Mouse (Mus musculus): ENCODE results near the gene Gm5089. TPM values are rescaled to one million over a fixed set of nuclear protein-coding genes. Genes with fewer than 3 reads are reported as not detected.
A peak's percentile ranks its signal among the peaks of the same experiment; 100 is the strongest.

Gene Gm5089
- polyA plus RNA-seq (2014; fragmentation: Nextera tagmentation; extraction: Ambion mirVana), result not detected in 2 replicates

DNA sequence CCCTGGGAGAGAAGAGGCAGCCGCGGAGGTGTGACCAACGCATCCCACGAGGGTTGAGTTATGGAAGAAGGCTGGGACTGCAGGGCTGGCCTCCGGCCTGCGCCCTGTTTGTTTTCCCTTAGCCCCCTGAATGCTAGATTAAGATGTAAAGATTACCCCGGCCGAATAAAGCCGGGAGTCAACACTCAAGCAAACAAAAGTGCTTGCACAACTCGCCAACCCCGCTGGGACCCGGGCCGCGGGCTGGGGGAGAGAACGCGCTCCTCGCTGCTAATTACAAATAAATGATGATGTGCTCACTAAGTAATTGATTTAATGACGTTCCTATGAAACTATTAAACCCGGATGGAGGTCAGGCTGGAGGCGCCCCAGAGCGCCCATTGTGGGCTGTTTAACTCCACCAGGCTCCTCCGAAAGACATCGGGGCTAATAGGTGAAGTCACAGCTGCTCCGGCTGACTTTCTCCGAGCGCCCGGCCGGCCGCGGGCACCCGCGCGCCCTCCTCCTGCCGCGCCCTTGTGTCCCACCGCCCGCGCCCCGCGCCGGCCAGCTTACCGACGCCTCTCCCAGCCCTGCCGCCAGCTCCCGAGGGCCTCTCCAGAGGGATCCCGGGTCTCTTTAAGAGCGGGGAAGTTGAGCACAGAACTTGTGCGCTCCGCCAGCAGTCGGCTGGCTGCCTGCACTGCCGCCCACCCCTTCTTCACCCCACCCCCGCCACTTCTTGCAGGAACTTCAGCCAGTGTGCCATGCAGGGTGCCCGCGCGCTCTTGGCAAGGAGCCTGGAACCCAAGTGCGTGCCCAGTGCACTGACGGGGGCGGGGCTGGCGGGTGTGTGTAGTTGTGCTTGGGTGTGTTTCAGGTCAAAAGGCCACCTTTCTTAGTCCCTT, at the start of gene Gm5089:
TSS of gene Gm5089 (minus strand) at position 620 of the 887 bp plus-strand sequence.
- peak within 1 kb of the TSS; percentile 23; the same call in 1 of the 2 replicates for H3K4me3 ChIP-seq (ENCODE audit: low read depth, low read length)
- DNase-seq (ENCODE audit: low spot score), result peak; percentile 70
- 2% methylated on average over 59 of the region's 59 CpGs for WGBS

DNA sequence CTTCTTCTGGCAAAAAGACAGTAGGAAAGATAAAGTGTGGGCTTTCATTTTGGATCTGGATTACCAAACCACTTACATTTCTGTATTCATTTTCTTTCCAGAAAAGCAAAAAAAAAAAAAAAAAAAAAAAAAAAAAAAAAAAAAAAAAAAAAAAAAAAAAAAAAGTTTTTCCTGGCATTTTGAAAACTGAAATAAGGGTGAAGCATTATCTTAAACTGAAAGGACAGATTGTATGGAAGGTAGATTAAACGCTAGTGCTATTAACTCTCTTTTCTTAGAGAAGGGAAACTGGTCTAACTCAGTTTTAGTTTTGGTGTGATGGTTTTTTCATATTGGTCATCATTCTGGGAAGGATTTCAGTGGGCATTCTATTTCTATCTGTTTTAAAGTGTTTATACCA, 41.1 kb upstream of the Gm5089 start:
- Histone ChIP-seq H3K4me1 (replicated peaks; ENCODE audit: control insufficient read depth, insufficient read depth, low read length) (peaks cover 5% of the 10 kb centered on the region; the same call in 1 of the 2 replicates), H3K9ac (ENCODE audit: low read length) (no peak overlapping the region), H3K4me2 (ENCODE audit: low read length) (no peak overlapping the region), H3K36me3 (ENCODE audit: control insufficient read depth, insufficient read depth, low read length) (no peaks in the 10 kb centered on the region), H3K27ac (ENCODE audit: low read depth) (no peak overlapping the region), H3K27me3 (replicated peaks; ENCODE audit: control insufficient read depth, insufficient read depth, low read length) (peaks cover 66% of the 10 kb centered on the region), H3K9me3 (ENCODE audit: control insufficient read depth, low read length) (no peaks in the 10 kb centered on the region), H3K4me3 (ENCODE audit: low read depth, low read length) (no peak overlapping the region)
- 81% methylated on average over 1 of the region's 1 CpGs for WGBS
- DNase-seq (ENCODE audit: low spot score), result no peak
- no peak for ATAC-seq (replicated peaks; ENCODE audit: low FRiP score, low TSS enrichment, low read depth)

More for the DNA sequence above, at the start of gene Gm5089:
- peaks cover 87% of the 10 kb centered on the region for H3K27me3 ChIP-seq (replicated peaks; ENCODE audit: control insufficient read depth, insufficient read depth, low read length)
- no peak within 1 kb of the TSS for H3K9ac ChIP-seq (ENCODE audit: low read length)
- no peak within 1 kb of the TSS for H3K27ac ChIP-seq (ENCODE audit: low read depth)
- no peaks in the 10 kb centered on the region for H3K9me3 ChIP-seq (ENCODE audit: control insufficient read depth, low read length)
- peak within 1 kb of the TSS; percentile 46 for H3K4me2 ChIP-seq (ENCODE audit: low read length)
- 0 out of 2 replicates have a peak, but pooled peaks have one; percentile 17 for ATAC-seq (replicated peaks; ENCODE audit: low FRiP score, low TSS enrichment, low read depth)
- H3K36me3 ChIP-seq (ENCODE audit: control insufficient read depth, insufficient read depth, low read length), result no peaks in the 10 kb centered on the region
- peaks cover 2% of the 10 kb centered on the region; the same call in 1 of the 2 replicates for H3K4me1 ChIP-seq (replicated peaks; ENCODE audit: control insufficient read depth, insufficient read depth, low read length)

DNA sequence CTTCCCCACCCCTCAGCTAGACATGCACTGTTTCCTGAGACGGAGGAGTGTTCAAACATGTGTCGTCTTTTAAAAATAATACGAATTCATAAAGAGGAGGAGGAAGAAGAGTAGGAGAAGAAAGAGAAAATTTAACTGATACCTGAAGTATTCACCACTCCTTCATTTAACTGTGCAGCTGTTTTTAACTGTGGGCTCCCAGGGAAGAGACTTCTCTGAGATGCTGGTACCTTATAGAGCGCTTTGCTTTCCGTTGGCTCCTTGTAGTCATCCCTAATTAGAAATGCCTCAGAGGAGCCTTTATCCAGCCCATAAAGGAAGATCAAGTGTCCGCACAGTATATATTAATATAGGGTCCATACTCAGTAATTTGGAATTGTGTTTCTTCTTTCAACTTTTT, 40.6 kb upstream of the Gm5089 start:
- H3K36me3 ChIP-seq (ENCODE audit: control insufficient read depth, insufficient read depth, low read length), result no peaks in the 10 kb centered on the region
- 77% methylated on average over 6 of the region's 6 CpGs for WGBS
- no peak overlapping the region for H3K9ac ChIP-seq (ENCODE audit: low read length)
- H3K27ac ChIP-seq (ENCODE audit: low read depth), result no peak overlapping the region
- ATAC-seq (replicated peaks; ENCODE audit: low FRiP score, low TSS enrichment, low read depth) (no peak), DNase-seq (ENCODE audit: low spot score) (no peak)
- H3K4me2 ChIP-seq (ENCODE audit: low read length), result no peak overlapping the region
- no peak overlapping the region for H3K4me3 ChIP-seq (ENCODE audit: low read depth, low read length)
- peaks cover 71% of the 10 kb centered on the region for H3K27me3 ChIP-seq (replicated peaks; ENCODE audit: control insufficient read depth, insufficient read depth, low read length)
- H3K9me3 ChIP-seq (ENCODE audit: control insufficient read depth, low read length), result no peaks in the 10 kb centered on the region
- peaks cover 5% of the 10 kb centered on the region; the same call in 1 of the 2 replicates for H3K4me1 ChIP-seq (replicated peaks; ENCODE audit: control insufficient read depth, insufficient read depth, low read length)

DNA sequence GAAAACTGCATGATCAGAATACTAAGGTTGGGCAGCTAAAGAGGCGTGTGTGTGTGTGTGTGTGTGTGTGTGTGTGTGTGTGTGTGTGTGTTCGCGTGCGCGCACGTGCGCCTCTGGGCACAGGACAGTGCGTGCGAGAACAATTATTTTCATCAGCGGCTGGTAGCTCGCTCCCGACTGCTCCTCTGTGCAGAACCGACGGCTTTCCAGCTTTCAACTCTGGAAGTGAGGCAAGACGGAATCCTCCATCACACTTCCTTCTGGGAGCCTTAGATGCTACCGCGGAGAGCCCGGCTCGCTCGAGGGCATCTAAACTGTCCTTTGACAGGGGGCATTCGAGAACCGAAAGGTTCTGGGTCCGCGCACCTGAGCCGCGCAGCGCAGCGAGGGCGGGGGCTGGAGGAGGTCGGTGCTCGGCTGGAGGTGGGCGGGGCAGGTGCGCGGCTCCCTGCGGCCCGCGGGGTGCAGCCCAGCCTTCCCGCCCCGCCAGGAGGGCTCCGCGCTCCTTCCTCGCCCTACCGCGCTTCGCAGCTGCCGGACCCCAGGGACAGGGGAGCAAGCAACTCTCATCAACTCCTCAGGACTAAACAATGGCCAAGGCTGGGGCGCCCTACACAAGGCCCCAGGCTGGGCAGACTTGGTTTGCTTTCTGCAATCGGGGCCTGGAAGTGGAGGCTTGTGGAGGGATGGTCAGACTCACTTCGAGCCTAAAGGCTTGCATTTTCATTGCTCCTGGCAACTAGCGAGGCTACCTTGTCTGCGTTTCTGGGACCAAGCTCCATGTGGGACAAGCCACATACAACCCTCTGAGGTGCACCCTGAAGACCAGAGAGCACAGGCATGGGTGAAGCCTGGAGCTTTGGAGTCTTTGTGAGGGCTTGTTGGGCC, 39.8 kb upstream of the Gm5089 start, which contains the start of gene Gm10837:
TSS of gene Gm10837 (plus strand) at position 146 of the 888 bp plus-strand sequence.
- H3K9me3 ChIP-seq (ENCODE audit: control insufficient read depth, low read length), result no peaks in the 10 kb centered on the region
- ATAC-seq (replicated peaks; ENCODE audit: low FRiP score, low TSS enrichment, low read depth), result peak; percentile 72
- H3K4me2 ChIP-seq (ENCODE audit: low read length), result peak within 1 kb of the TSS; percentile 6; the same call in 1 of the 2 replicates
- whole genome bisulfite sequencing, result 2% methylated on average over 47 of the region's 51 CpGs
- H3K27me3 ChIP-seq (replicated peaks; ENCODE audit: control insufficient read depth, insufficient read depth, low read length), result peaks cover 76% of the 10 kb centered on the region
- H3K36me3 ChIP-seq (ENCODE audit: control insufficient read depth, insufficient read depth, low read length), result no peaks in the 10 kb centered on the region
- H3K4me1 ChIP-seq (replicated peaks; ENCODE audit: control insufficient read depth, insufficient read depth, low read length), result peaks cover 5% of the 10 kb centered on the region; the same call in 1 of the 2 replicates
- H3K9ac ChIP-seq (ENCODE audit: low read length), result no peak within 1 kb of the TSS
- H3K27ac ChIP-seq (ENCODE audit: low read depth), result no peak within 1 kb of the TSS
- peak; percentile 61 for DNase-seq (ENCODE audit: low spot score)
- H3K4me3 ChIP-seq (ENCODE audit: low read depth, low read length), result peak within 1 kb of the TSS; percentile 4; the same call in 1 of the 2 replicates

DNA sequence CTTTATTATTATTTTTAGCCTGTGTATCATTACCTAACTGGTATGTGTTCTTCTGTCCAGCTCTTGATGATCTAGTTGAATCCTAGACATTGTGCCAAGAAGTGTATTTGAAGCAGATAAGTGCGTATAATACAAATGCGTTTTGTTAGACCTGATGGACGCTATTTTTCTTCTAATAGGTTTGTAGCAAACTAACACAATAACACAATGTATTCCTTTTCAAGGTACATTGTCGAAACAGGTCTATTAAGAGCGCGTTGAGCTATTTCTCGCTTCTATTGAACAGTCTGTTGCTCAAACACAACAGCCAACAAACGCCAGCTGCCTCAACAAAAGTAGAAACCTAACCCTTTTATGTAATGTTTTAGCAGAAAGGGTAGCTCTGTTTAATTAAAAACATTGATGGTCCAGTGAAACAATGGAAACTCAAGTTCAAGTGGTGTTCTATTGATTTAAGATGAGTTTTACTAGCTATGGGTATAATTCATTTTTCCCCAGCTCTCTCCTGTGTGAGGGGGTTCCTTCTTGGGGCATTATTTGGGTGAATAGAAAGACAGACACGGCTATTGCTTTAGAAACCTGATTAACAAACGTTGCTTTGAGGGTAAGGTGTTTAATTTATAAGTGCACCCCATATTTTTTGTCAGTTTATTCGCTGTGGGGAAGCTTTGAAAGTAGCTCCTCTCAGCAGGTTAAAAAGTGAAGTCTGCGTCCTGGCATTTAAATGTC, 38.9 kb upstream of the Gm5089 start:
- no peaks in the 10 kb centered on the region for H3K36me3 ChIP-seq (ENCODE audit: control insufficient read depth, insufficient read depth, low read length)
- no peak for ATAC-seq (replicated peaks; ENCODE audit: low FRiP score, low TSS enrichment, low read depth)
- no peak overlapping the region for H3K9ac ChIP-seq (ENCODE audit: low read length)
- H3K4me2 ChIP-seq (ENCODE audit: low read length), result no peak overlapping the region
- no peak for DNase-seq (ENCODE audit: low spot score)
- H3K27ac ChIP-seq (ENCODE audit: low read depth), result no peak overlapping the region
- no peaks in the 10 kb centered on the region for H3K9me3 ChIP-seq (ENCODE audit: control insufficient read depth, low read length)
- peaks cover 84% of the 10 kb centered on the region for H3K27me3 ChIP-seq (replicated peaks; ENCODE audit: control insufficient read depth, insufficient read depth, low read length)
- 6% methylated on average over 12 of the region's 12 CpGs for WGBS
- H3K4me1 ChIP-seq (replicated peaks; ENCODE audit: control insufficient read depth, insufficient read depth, low read length), result peaks cover 5% of the 10 kb centered on the region; the same call in 1 of the 2 replicates
- no peak overlapping the region for H3K4me3 ChIP-seq (ENCODE audit: low read depth, low read length)

DNA sequence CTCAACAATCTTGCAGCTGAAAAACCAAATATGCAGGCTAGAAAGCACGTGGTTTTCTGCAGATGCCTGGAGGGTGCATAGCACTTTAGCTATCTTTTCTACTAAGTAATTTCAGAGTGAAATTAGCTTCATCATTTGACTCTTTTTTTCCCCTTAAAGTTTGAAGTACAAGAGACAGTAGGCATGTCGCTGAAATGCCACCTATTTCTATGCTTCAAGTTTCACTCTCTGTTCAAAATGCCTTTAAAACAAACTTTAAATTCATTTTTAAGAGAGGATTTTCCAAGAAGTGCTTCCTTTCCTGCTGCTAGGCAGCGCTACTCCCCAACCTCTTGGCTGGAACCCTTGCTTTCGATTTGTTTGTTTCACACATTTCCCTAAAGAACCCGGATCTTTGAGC, 38.1 kb upstream of the Gm5089 start:
- Histone ChIP-seq H3K4me1 (replicated peaks; ENCODE audit: control insufficient read depth, insufficient read depth, low read length) (peaks cover 5% of the 10 kb centered on the region; the same call in 1 of the 2 replicates), H3K9ac (ENCODE audit: low read length) (no peak overlapping the region), H3K27me3 (replicated peaks; ENCODE audit: control insufficient read depth, insufficient read depth, low read length) (peaks cover 93% of the 10 kb centered on the region), H3K36me3 (ENCODE audit: control insufficient read depth, insufficient read depth, low read length) (no peaks in the 10 kb centered on the region), H3K4me2 (ENCODE audit: low read length) (no peak overlapping the region), H3K9me3 (ENCODE audit: control insufficient read depth, low read length) (no peaks in the 10 kb centered on the region), H3K27ac (ENCODE audit: low read depth) (no peak overlapping the region), H3K4me3 (ENCODE audit: low read depth, low read length) (no peak overlapping the region)
- ATAC-seq (replicated peaks; ENCODE audit: low FRiP score, low TSS enrichment, low read depth) (no peak), DNase-seq (ENCODE audit: low spot score) (peak; percentile 53)
- under 1% methylated on average over 5 of the region's 5 CpGs for WGBS

DNA sequence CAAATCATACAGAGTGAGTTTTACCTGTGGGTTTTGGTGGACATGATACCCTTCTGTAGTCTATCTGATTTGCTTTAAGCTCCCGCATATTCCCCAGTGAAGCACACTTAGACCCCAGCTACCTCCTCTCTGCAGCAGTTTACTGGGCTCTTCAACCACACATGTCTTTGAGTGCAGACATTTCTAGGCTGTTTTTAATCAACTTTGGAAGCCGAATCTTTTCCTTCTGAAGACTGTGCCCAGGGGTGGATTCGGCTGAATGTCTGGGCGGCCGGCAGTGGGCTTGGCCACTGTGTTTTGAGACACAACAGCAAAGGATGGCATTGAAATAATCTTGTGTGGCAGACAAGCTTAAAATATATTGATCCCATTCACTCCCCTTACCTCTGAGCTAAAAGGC, 36.5 kb upstream of the Gm5089 start:
- Histone ChIP-seq H3K4me3 (ENCODE audit: low read depth, low read length) (no peak overlapping the region), H3K9ac (ENCODE audit: low read length) (no peak overlapping the region), H3K36me3 (ENCODE audit: control insufficient read depth, insufficient read depth, low read length) (no peaks in the 10 kb centered on the region), H3K27ac (ENCODE audit: low read depth) (no peak overlapping the region), H3K4me1 (replicated peaks; ENCODE audit: control insufficient read depth, insufficient read depth, low read length) (peaks cover 5% of the 10 kb centered on the region; the same call in 1 of the 2 replicates), H3K4me2 (ENCODE audit: low read length) (no peak overlapping the region), H3K9me3 (ENCODE audit: control insufficient read depth, low read length) (no peaks in the 10 kb centered on the region), H3K27me3 (replicated peaks; ENCODE audit: control insufficient read depth, insufficient read depth, low read length) (peaks cover 93% of the 10 kb centered on the region)
- ATAC-seq (replicated peaks; ENCODE audit: low FRiP score, low TSS enrichment, low read depth) (no peak), DNase-seq (ENCODE audit: low spot score) (peak; percentile 65)
- WGBS, result 6% methylated on average over 5 of the region's 5 CpGs

DNA sequence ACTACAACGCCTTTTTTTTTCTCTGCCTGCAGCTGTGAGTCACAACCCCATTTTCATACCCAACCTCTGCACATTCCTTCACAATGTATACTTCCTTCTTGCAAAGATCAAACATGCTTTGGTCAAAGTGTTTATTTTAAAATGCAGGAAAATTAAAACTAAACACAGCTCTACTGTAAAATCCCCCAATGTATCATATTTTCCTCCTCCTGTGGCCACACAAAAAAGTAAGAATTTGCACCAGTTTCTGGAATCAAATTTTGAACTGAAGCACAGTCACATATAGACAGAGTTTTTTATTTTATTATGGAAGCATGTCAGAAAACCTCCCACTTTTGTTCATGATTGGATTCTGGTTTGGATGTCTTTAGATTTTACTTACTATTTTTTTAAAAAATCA, 35.7 kb upstream of the Gm5089 start:
- Histone ChIP-seq H3K9me3 (ENCODE audit: control insufficient read depth, low read length) (no peaks in the 10 kb centered on the region), H3K4me1 (replicated peaks; ENCODE audit: control insufficient read depth, insufficient read depth, low read length) (peaks cover 5% of the 10 kb centered on the region; the same call in 1 of the 2 replicates), H3K36me3 (ENCODE audit: control insufficient read depth, insufficient read depth, low read length) (no peaks in the 10 kb centered on the region), H3K9ac (ENCODE audit: low read length) (no peak overlapping the region), H3K27ac (ENCODE audit: low read depth) (no peak overlapping the region), H3K4me2 (ENCODE audit: low read length) (no peak overlapping the region), H3K4me3 (ENCODE audit: low read depth, low read length) (no peak overlapping the region), H3K27me3 (replicated peaks; ENCODE audit: control insufficient read depth, insufficient read depth, low read length) (peaks cover 98% of the 10 kb centered on the region)
- WGBS, result 17% methylated on average over 1 of the region's 1 CpGs
- DNase-seq (ENCODE audit: low spot score) (no peak), ATAC-seq (replicated peaks; ENCODE audit: low FRiP score, low TSS enrichment, low read depth) (no peak)
